Mouse (Mus musculus) embryonic fibroblast, embryonic 13.5 days (primary cell): ENCODE results near the gene Tgif2.

Experiments used
- CTCF ChIP-seq: IDR thresholded peaks from 2 replicates; pipeline ENCODE4 v1.5.1; 2011; ENCODE audit warnings: mild to moderate bottlenecking, control low read depth, low read length, moderate library complexity, borderline replicate concordance; ENCODE audit not compliant: insufficient read depth
- POLR2A ChIP-seq: IDR thresholded peaks from 2 replicates; pipeline ENCODE4 v1.6.1; 2011; ENCODE audit warnings: low read depth, mild to moderate bottlenecking, control low read depth, low read length, moderate library complexity

- TF ChIP-seq CTCF (no peak), POLR2A (no peak)
Measured at GRCm38 (mm10) chr2:156857385-156857791, 17.6 kb downstream of the Tgif2 start.
